Mouse (Mus musculus) 416B (cell line): ENCODE results near the gene Mrps18a.

Source experiments
- DNase-seq: peaks from one replicate; pipeline ENCODE4 v3.0.0; 2011; ENCODE audit warnings: low read depth

Mrps18a gene

GRCm38 (mm10) chr17:46110402-46111289, at the start of gene Mrps18a:
Gene Mrps18a (plus strand): TSS chr17:46110986.
- peak; percentile 86 for DNase-seq

DNA sequence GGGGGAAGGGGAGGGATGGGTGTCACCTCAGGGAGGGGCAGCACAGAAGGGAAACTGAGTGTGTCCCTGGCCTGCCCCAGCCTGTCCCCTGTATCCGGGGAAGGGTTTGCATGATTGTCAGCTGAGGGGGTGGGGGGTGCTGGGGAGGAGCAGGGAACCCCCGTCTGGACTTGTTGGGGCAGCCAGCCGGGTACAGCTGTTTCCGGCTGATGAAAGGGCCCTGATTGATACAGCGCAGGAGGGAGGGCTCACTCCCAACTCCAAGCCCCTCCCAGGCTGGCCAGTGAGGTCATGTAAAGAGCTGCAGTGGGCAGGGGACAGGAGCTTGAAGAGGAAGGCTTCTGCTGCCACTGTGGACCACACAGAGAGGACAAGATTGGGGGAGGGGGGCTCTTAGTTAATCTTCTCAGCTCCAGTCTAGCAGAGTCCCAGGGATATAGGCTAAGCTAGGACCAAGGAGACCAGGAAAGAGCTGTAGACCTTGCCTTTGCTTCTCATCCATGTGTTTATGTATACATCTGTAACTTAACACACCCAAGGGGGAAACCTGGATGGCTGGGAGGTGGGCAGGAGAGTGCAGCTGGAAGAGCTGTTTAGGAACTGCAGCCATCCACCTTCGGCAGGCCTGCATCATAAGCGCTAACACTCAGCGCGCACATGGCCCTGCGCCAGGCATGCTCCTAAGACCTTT, 47.4 kb upstream of the Mrps18a start:
- DNase-seq: no peak

GRCm38 (mm10) chr17:46063974-46064312, 46.8 kb upstream of the Mrps18a start:
- no peak for DNase-seq

DNA sequence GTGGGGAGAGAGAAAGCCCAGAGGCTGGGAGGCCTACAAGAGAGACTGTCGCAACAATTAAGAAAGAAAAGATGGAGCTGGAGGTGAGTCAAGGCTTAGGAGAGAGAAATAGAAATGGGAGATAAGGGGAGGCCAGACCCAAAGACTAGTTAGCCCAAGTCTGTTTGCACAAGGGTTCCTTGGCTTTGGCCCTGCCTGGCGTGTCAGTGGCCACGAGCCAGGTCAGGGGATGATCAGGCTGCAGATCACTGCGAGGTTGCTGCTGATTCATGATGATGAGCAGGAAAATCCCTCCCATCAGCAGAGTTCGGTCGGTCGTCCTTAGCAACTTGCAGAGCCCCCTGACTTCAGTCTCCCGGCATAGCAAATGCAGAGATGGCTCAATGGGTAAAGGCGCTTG, 40.7 kb upstream of the Mrps18a start:
- DNase-seq: peak; percentile 45

- peak; percentile 42 for DNase-seq
These were observed 39.3 kb upstream of the Mrps18a start for GRCm38 (mm10) chr17:46071531-46071930.

DNA sequence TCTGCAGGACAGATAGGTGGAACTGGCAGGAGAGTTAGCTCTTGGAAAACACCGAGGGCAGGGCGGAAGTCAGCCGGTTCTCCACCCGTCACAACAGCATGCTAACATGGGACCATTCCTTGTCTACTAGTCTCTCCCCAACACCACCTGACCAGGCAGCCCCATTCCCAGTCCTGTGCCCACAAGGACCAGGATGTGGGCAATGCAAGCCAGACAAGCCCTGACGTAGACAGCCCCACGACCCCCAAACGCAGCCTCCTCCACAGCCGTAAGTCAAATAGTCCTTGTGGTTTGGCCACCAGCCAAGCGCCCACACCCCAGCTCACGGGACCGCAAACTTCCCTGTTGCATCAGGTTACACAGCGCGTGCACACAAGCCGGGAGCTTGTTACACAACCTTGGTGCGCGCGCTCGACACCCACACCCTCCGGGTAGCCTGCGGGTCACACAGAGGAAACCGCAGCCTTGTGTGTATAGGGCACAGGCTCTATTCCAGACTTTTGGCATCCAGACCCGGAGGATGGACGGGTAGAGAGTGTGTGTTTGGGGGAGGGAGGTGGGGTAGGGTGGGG, 37.0 kb upstream of the Mrps18a start:
- DNase-seq: peak; percentile 98

- peak; percentile 60 for DNase-seq
These were observed 36.2 kb upstream of the Mrps18a start for GRCm38 (mm10) chr17:46074398-46075115.

- peak; percentile 78 for DNase-seq
These were observed 35.7 kb upstream of the Mrps18a start for GRCm38 (mm10) chr17:46075116-46075485.

DNA sequence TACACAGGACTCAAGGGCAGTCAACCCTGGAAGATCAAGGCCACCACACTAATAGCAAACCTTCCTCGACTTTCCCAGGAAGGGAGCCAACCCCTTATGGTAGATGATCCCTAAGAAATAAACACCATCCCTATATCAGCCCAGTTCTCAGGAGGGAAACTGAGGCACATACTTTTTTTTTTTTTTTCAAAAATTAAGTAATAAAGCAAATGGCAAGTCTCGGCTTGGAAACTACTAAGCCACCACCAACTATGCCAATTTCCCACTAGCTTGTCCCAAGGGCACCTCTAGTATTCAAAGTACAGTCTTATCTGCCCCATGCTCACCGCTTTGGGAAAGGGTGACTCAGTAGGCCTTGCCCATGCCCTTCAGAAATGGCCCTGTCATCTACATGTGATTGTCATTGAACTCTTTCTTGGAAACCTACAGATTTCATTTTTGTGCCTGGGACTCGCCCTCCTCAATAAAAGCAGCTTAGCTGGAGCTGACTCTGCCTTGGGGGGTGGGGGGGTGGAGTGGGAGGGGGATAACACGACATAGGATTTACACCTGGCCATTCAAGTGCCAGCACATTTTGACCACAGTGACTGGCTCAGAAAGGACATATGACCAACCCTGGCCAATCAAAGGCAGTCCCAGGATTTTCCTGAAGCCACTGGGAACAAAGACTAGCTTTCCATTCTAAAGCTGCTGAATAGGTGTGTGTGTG, 35.1 kb upstream of the Mrps18a start:
- DNase-seq: no peak

GRCm38 (mm10) chr17:46076260-46076551, 34.6 kb upstream of the Mrps18a start:
- no peak for DNase-seq

DNA sequence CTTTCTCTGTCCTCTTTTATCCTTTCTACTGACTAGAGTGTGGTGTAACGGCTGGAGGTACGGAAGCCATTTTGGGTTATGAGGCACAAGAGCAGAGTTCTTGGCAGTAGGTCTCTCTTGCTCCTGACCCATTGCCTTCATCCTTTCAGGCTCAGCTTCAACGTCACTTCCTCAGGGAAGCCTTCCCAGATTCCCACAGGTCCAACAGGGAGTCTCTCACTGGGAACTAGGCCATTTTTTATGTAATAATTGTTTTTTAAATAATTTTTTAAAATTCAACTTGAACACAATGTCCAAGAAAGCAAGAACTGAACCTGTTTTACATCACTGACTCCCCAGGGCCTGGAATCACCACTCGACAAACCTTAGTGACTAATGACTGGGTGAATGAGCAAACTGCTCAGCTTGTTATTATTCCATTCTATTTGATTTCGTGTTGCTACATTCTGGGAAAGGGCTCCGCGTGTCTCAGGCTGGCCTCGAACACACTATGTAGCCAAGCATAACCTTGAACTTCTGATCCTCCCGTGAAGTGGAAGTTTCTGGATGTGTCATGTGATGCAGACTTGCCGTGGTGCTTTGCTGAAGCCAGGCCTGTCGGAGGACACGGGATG, 32.8 kb upstream of the Mrps18a start:
- DNase-seq: no peak

DNA sequence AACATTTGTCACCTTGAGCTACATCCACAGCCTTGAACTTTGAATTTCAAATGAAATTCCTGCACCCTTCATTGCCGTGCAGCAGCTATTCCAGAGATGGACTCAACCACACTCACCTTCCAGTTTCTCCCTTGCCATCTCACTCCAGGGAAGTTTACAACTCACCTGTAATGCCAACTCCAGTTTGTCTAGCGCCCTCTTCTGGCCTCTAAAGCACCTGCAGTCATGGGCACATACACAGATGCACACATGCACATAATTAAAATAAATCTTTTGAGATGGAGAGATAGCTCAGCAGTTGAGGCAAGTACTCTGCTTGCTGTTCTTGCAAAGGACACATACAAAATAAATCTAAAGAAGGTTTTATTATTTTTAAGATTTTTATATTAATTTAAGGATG, 31.7 kb upstream of the Mrps18a start:
- no peak for DNase-seq

DNA sequence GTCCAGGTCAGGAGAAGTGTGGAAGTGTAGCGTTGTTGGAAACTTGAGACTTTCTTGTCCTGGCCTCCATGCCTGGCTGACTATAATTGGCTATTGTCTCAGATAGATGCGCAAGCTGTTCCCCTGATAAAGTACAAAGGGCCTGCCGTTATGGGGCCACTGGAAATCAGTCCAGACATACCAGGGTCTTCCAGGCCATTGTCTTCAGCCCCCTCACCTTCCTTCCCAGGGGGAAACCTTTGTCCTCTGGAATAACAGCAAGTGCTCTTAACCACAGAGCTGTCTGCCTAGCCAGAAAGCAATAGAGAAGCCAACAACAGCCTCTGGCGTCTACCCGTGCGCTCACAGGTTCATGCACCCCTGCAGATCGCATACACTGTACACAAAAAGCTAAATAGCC, 30.4 kb upstream of the Mrps18a start:
- DNase-seq: no peak

DNA sequence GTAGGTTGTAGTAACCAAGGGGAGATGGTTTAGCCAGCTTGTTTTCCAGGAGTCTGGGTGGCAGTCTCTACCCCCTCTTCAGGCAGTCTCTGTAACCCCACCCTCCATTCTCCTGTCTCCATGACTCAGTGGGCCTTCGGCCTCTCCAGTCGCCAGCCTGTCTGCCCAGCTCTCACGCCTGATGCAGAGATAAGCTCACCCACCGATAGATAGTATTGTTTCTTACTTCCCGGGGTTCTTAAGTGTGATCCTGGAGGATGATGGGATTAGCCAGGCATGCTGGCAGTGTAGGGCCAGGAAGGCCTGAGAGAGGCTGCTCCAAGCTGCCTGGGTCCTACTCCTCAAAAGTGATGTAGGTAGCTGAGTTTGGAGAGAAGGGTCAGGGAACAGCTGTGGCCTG, 29.7 kb upstream of the Mrps18a start:
- no peak for DNase-seq

DNA sequence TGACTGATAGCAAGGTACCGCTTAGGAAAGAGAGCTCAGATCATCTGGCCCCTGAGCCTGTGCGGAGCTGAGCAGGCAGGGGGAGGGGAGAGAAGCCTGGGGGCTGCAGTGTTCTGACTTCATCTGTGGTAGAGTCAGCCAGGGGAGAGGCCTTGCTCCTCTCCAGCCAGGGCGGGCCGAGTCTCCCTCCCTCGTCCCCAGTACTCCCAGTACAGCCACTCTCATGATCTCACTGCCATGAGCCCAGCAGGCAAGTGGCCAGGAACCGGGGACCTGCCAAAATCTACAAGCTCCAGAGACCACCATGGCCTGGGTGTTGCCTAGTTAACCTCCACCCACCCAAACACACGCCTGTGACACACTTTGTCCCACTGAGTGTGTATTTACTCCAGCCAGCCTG, 29.1 kb upstream of the Mrps18a start:
- DNase-seq: no peak

DNA sequence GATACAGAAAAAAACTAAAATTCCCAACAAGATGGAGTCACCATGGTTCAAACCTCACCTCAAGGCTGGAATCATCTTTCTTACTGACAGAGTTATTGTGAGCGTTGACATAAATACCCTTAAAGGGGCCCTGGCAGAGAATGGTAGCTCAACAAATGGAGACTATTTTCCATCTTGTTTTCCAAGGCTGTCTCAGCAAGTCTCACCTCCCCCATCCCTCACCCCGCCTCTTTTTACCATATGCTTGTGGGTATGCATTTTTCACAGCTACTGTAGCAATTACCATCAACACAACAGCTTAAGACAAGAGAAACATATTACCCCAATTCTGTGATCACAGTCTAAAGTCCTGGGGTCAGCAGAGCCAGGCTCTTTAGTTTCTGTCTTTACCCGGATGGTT, 27.4 kb upstream of the Mrps18a start:
- DNase-seq: no peak

- peak; percentile 78 for DNase-seq
These were observed 26.7 kb upstream of the Mrps18a start for GRCm38 (mm10) chr17:46084091-46084501.

- DNase-seq: no peak
These were observed 24.4 kb upstream of the Mrps18a start for GRCm38 (mm10) chr17:46086341-46086870.

DNA sequence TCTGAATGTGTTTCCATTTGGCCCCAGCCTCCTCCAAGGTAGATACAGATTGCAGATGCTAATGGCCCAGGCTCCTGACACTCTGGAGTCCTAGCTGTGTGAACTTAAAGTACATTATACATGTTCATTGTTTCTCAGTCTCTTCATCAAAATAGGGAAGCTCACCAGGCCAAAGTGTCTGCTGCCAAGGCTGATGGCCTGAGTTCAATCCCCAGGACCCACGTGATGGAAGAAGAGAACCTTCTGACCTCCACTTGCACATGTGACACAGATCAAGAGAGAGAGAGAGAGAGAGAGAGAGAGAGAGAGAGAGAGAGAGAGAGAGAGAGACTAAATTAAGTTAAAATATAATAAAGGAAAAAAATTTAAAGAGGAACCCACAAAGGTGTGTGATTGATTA, 19.4 kb upstream of the Mrps18a start:
- no peak for DNase-seq

- DNase-seq: no peak
These were observed 18.9 kb upstream of the Mrps18a start for GRCm38 (mm10) chr17:46091899-46092298.

- DNase-seq: no peak
These were observed 12.3 kb upstream of the Mrps18a start for GRCm38 (mm10) chr17:46098525-46098924.
